Mouse (Mus musculus): ENCODE results near the gene Nags.
A peak's percentile ranks its signal among the peaks of the same experiment; 100 is the strongest.

GRCm38 (mm10) chr11:102189461-102190436, 44.4 kb downstream of the Nags start, which contains the start of gene G6pc3:
- TF ChIP-seq CTCF (IDR thresholded peaks at IDR 0.05) (no peak), EP300 (IDR thresholded peaks at IDR 0.05) (peak; percentile 26; the same call in 1 of the 2 replicates)
